Mouse (Mus musculus): ENCODE measurements around the gene Glrx2. TPM values are rescaled to one million over a fixed set of nuclear protein-coding genes. Genes with fewer than 3 reads are reported as not detected.

Glrx2 gene
- polyA plus RNA-seq, 1 experiment from 2014 or later = 64.8 TPM

- ATAC-seq = peak; percentile 40
- no peaks in the 10 kb centered on the region for H3K27me3 ChIP-seq (ENCODE audit: insufficient read depth, low read length)
- TF ChIP-seq CTCF (IDR thresholded peaks at IDR 0.05; ENCODE audit: low read depth) (no peak), EP300 (IDR thresholded peaks at IDR 0.05; ENCODE audit: low read depth) (no peak)
- H3K4me2 ChIP-seq (ENCODE audit: low read depth, low read length) = peak overlapping the region; percentile 81
- H3K4me1 ChIP-seq (ENCODE audit: insufficient read depth) = 0 out of 2 replicates have a peak, but pooled peaks cover 2% of the 10 kb centered on the region
- 0 out of 2 replicates have a peak, but pooled peaks cover 5% of the 10 kb centered on the region for H3K36me3 ChIP-seq (replicated peaks; ENCODE audit: insufficient read depth, low read length)
- peak overlapping the region; percentile 95 for H3K4me3 ChIP-seq (ENCODE audit: low read depth, low read length)
- peak overlapping the region; percentile 88 for H3K27ac ChIP-seq (ENCODE audit: low read depth)
- peak overlapping the region; percentile 95 for H3K9ac ChIP-seq (replicated peaks)
- H3K9me3 ChIP-seq (ENCODE audit: low read length) = no peaks in the 10 kb centered on the region
- WGBS (ENCODE audit: insufficient replicate concordance) = under 1% methylated on average over 38 of the region's 39 CpGs
- no peak for DNase-seq
Measured at GRCm38 (mm10) chr1:143777558-143778218, 61.5 kb downstream of the Glrx2 start.

- H3K4me3 ChIP-seq (ENCODE audit: low read depth, low read length) = no peak overlapping the region
- 76% methylated on average over 2 of the region's 2 CpGs for WGBS (ENCODE audit: insufficient replicate concordance)
- H3K9me3 ChIP-seq (ENCODE audit: low read length) = no peaks in the 10 kb centered on the region
- H3K27ac ChIP-seq (ENCODE audit: low read depth) = no peak overlapping the region
- no peaks in the 10 kb centered on the region for H3K27me3 ChIP-seq (ENCODE audit: insufficient read depth, low read length)
- H3K36me3 ChIP-seq (replicated peaks; ENCODE audit: insufficient read depth, low read length) = peaks cover 14% of the 10 kb centered on the region
- DNase-seq (peak; percentile 75), ATAC-seq (peak; percentile 49; the same call in 1 of the 2 replicates)
- TF ChIP-seq CTCF (IDR thresholded peaks at IDR 0.05; ENCODE audit: low read depth) (peak; percentile 85), EP300 (IDR thresholded peaks at IDR 0.05; ENCODE audit: low read depth) (no peak)
- H3K4me2 ChIP-seq (ENCODE audit: low read depth, low read length) = no peak overlapping the region
- H3K9ac ChIP-seq (replicated peaks) = no peak overlapping the region
- no peaks in the 10 kb centered on the region for H3K4me1 ChIP-seq (ENCODE audit: insufficient read depth)
Measured at GRCm38 (mm10) chr1:143788584-143789227, 72.6 kb downstream of the Glrx2 start.

Other genes starting within 250 kb of the Glrx2 start
- gene B3galt2, start 75.7 kb upstream of the Glrx2 start, polyA plus RNA-seq (2015; fragmentation: Nextera tagmentation; extraction: Ambion mirVana) = 0.02 and 0.07 TPM in 2 replicates
- 8.1 and 8.2 TPM in 2 replicates for gene Cdc73, start 13.4 kb upstream of the Glrx2 start, polyA plus RNA-seq (2015; fragmentation: Nextera tagmentation; extraction: Ambion mirVana)
- 1.4 and 1.6 TPM in 2 replicates for gene Trove2, start 60.7 kb downstream of the Glrx2 start, polyA plus RNA-seq (2015; fragmentation: Nextera tagmentation; extraction: Ambion mirVana)
- gene Uchl5, start 60.9 kb downstream of the Glrx2 start, polyA plus RNA-seq (2015; fragmentation: Nextera tagmentation; extraction: Ambion mirVana) = 45.3 and 47.5 TPM in 2 replicates

Data from liver, postnatal 0 days (tissue).